Mouse (Mus musculus) hindbrain, embryonic 13.5 days (tissue): ENCODE measurements at regions not wholly inside any gene's neighbourhood (a gene's known extent, or its start where the extent isn't known, plus 50 kb on each side); places are given as distances from the start of the nearest gene placed in this dataset.

Experiments
- ATAC-seq: fragments of 200-750 bp; cut with Nextera tagmentation; 2 replicates; pipeline ENCODE4 v1.8.0; 2017; ENCODE audit warnings: moderate TSS enrichment; ENCODE audit not compliant: low FRiP score
- H3K27ac ChIP-seq: fragments of 300-500 bp; sonication (generic); 2 replicates; pipeline ENCODE4 v1.5.1; 2015; ENCODE audit warnings: inconsistent platforms, mild to moderate bottlenecking, moderate library complexity
- H3K27me3 ChIP-seq: fragments of 300-500 bp; sonication (generic); 2 replicates; pipeline ENCODE4 v1.6.1; 2015; ENCODE audit warnings: mild to moderate bottlenecking, inconsistent platforms
- H3K36me3 ChIP-seq: fragments of 300-500 bp; sonication (generic); 2 replicates; pipeline ENCODE4 v1.6.1; 2015; ENCODE audit warnings: mild to moderate bottlenecking, inconsistent platforms
- H3K4me1 ChIP-seq: fragments of 300-500 bp; sonication (generic); replicated peaks from 2 replicates; pipeline ENCODE4 v1.6.1; 2015; ENCODE audit warnings: inconsistent platforms
- H3K4me2 ChIP-seq: fragments of 300-500 bp; sonication (generic); 2 replicates; pipeline ENCODE4 v1.6.1; 2015; ENCODE audit warnings: inconsistent platforms, mild to moderate bottlenecking, moderate library complexity
- H3K4me3 ChIP-seq: fragments of 300-500 bp; sonication (generic); 2 replicates; pipeline ENCODE4 v1.5.1; 2015; ENCODE audit warnings: mild to moderate bottlenecking, inconsistent platforms
- H3K9ac ChIP-seq: fragments of 300-500 bp; sonication (generic); 2 replicates; pipeline ENCODE4 v1.6.1; 2015; ENCODE audit warnings: mild to moderate bottlenecking, inconsistent platforms
- H3K9me3 ChIP-seq: fragments of 300-500 bp; sonication (generic); 2 replicates; pipeline ENCODE4 v1.6.1; 2016; ENCODE audit warnings: inconsistent platforms
- WGBS: fragments of 180-500 bp; shearing (Covaris S2); methylation state at CpG from one replicate; pipeline ENCODE4 v1.1.7; 2015; 5-methylcytosine and 5-hydroxymethylcytosine counted together

GRCm38 (mm10) chr15:88245496-88246246 is 354.4 kb upstream of the Zdhhc25 start:
- ATAC-seq = no peak

GRCm38 (mm10) chr15:88247974-88248625 is 352.0 kb upstream of the Zdhhc25 start:
- Histone ChIP-seq H3K4me2 (no peak overlapping the region), H3K27ac (no peak overlapping the region), H3K9ac (peak overlapping the region; percentile 49; the same call in 1 of the 2 replicates), H3K9me3 (no peaks in the 10 kb centered on the region), H3K4me3 (no peak overlapping the region), H3K27me3 (peaks cover 17% of the 10 kb centered on the region), H3K36me3 (no peaks in the 10 kb centered on the region), H3K4me1 (peaks cover 22% of the 10 kb centered on the region)
- WGBS = 29% methylated on average over 14 of the region's 14 CpGs
- no peak for ATAC-seq

More at GRCm38 (mm10) chr15:88245496-88246246, 354.4 kb upstream of the Zdhhc25 start:
- Histone ChIP-seq H3K27ac (no peak overlapping the region), H3K4me2 (no peak overlapping the region), H3K4me1 (peaks cover 22% of the 10 kb centered on the region), H3K9me3 (no peaks in the 10 kb centered on the region), H3K36me3 (no peaks in the 10 kb centered on the region), H3K4me3 (no peak overlapping the region), H3K27me3 (peaks cover 17% of the 10 kb centered on the region), H3K9ac (no peak overlapping the region; the same call in 1 of the 2 replicates)
- WGBS = 47% methylated on average over 22 of the region's 22 CpGs

GRCm38 (mm10) chr15:88288051-88288450 is 312.1 kb upstream of the Zdhhc25 start:
- 56% methylated on average over 16 of the region's 16 CpGs for WGBS
- no peak for ATAC-seq
- no peaks in the 10 kb centered on the region for H3K9me3 ChIP-seq
- no peak overlapping the region for H3K9ac ChIP-seq
- H3K4me3 ChIP-seq = no peak overlapping the region
- no peak overlapping the region for H3K27ac ChIP-seq
- peaks cover 16% of the 10 kb centered on the region for H3K4me1 ChIP-seq
- 0 out of 2 replicates have a peak, but pooled peaks cover 3% of the 10 kb centered on the region for H3K27me3 ChIP-seq
- H3K36me3 ChIP-seq = no peaks in the 10 kb centered on the region
- no peak overlapping the region for H3K4me2 ChIP-seq

GRCm38 (mm10) chr15:88288696-88289095 is 311.4 kb upstream of the Zdhhc25 start:
- Histone ChIP-seq H3K27ac (no peak overlapping the region), H3K9ac (no peak overlapping the region), H3K9me3 (no peaks in the 10 kb centered on the region), H3K4me1 (peaks cover 16% of the 10 kb centered on the region), H3K4me2 (no peak overlapping the region), H3K4me3 (no peak overlapping the region), H3K27me3 (0 out of 2 replicates have a peak, but pooled peaks cover 3% of the 10 kb centered on the region), H3K36me3 (no peaks in the 10 kb centered on the region)
- no peak for ATAC-seq
- 63% methylated on average over 3 of the region's 3 CpGs for WGBS

DNA sequence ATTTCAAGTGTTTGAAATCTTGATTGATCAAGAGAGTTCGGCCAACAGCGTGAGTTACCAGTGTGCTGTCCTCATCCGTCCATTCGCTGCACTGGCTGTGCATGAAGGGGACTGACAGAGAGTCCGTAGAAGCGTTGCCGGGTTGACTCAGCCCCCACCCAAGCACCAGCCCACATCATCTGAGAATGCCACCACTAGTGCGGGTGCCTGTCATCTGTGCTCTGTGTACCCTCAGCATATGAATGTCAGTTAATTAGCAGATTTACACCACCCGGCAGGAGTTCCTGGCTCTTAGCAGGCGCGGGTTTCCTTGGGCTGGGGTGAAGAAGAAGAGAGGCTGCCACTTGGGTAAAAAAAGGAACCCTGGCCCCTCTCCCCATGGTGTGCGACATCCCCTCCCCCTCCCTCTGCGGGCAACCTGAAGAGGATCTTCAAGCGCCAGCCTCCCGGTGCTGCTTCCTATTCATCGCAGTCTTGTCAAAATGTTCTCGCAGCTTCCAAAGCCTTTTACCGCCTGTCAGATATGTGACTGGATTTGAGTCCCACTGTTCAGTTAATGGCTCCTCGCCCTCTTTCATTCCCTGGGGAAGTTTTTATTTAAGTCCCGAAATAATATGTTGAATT is 309.2 kb upstream of the Zdhhc25 start:
- Histone ChIP-seq H3K27me3 (0 out of 2 replicates have a peak, but pooled peaks cover 6% of the 10 kb centered on the region), H3K4me3 (peak overlapping the region; percentile 8; the same call in 1 of the 2 replicates), H3K4me1 (peaks cover 16% of the 10 kb centered on the region), H3K27ac (no peak overlapping the region), H3K9me3 (no peaks in the 10 kb centered on the region), H3K4me2 (peak overlapping the region; percentile 46), H3K36me3 (no peaks in the 10 kb centered on the region), H3K9ac (peak overlapping the region; percentile 53)
- WGBS = 18% methylated on average over 20 of the region's 20 CpGs
- no peak for ATAC-seq

DNA sequence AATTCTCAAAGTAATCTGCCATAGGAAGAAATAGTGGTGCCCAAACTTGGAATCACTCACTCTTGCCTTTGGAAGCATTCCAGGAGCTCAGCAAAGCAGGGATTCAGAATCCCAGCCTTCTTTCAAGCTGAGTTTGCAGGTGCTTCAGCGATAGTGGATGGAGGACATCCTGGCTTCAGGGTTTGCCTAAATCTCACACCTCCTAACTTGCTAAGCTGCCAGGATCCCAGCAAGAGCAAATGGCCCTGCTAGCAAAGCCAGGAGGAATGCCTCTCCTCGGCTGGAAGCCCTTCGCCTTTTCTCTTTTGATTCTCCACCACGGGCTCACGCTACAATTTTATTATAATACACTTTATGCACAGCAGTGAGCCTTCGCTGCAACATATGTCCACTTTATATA is 301.0 kb upstream of the Zdhhc25 start:
- H3K4me3 ChIP-seq = no peak overlapping the region
- no peaks in the 10 kb centered on the region for H3K36me3 ChIP-seq
- ATAC-seq = no peak
- no peak overlapping the region for H3K9ac ChIP-seq
- no peak overlapping the region for H3K27ac ChIP-seq
- 0 out of 2 replicates have a peak, but pooled peaks cover 1% of the 10 kb centered on the region for H3K27me3 ChIP-seq
- H3K4me2 ChIP-seq = no peak overlapping the region
- no peaks in the 10 kb centered on the region for H3K9me3 ChIP-seq
- H3K4me1 ChIP-seq = peaks cover 21% of the 10 kb centered on the region
- WGBS = 65% methylated on average over 6 of the region's 6 CpGs

GRCm38 (mm10) chr15:88311158-88311557 is 288.9 kb upstream of the Zdhhc25 start:
- 32% methylated on average over 8 of the region's 8 CpGs for WGBS
- H3K4me2 ChIP-seq = no peak overlapping the region
- H3K4me3 ChIP-seq = no peak overlapping the region
- H3K9me3 ChIP-seq = peaks cover 4% of the 10 kb centered on the region; the same call in 1 of the 2 replicates
- 0 out of 2 replicates have a peak, but pooled peaks cover 6% of the 10 kb centered on the region for H3K27me3 ChIP-seq
- no peak for ATAC-seq
- H3K4me1 ChIP-seq = peaks cover 26% of the 10 kb centered on the region
- no peak overlapping the region for H3K9ac ChIP-seq
- no peaks in the 10 kb centered on the region for H3K36me3 ChIP-seq
- no peak overlapping the region for H3K27ac ChIP-seq

DNA sequence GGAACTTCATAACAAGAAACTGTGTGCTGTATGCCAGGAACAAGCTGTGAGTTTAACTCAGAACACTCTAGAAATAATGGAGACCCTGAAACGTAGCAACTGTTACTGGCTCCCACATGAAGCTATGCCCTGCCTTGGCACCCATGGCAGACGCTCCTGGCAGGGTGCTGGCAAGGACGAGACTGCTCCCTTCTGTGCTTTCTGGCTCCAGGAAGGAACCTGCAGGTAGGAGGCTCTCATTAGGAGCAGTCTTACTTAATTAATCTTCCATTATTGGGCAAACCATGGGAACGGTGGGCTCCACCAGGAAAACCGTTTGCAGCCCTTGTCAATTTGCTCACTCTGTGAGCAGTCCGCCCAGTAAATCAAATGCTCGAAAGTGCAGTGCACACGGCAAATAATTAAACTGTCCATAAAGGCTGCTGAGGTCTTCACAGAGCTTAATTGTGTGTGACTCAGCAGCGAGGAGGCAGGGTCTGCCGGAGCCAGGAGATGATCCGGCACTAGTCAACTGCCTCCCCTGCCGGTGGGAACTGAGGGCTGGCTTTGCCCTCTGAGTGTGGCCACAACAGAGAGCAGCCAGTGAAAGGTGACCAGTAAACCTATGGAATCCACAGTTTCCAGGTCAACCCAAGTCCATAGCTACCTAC is 285.2 kb upstream of the Zdhhc25 start:
- peaks cover 39% of the 10 kb centered on the region for H3K4me1 ChIP-seq
- H3K4me2 ChIP-seq = peak overlapping the region; percentile 26; the same call in 1 of the 2 replicates
- H3K36me3 ChIP-seq = no peaks in the 10 kb centered on the region
- peak overlapping the region; percentile 74 for H3K27ac ChIP-seq
- peak; percentile 65 for ATAC-seq
- 0 out of 2 replicates have a peak, but pooled peaks cover 9% of the 10 kb centered on the region for H3K27me3 ChIP-seq
- 28% methylated on average over 12 of the region's 12 CpGs for WGBS
- H3K9ac ChIP-seq = no peak overlapping the region
- H3K4me3 ChIP-seq = no peak overlapping the region
- no peaks in the 10 kb centered on the region for H3K9me3 ChIP-seq

DNA sequence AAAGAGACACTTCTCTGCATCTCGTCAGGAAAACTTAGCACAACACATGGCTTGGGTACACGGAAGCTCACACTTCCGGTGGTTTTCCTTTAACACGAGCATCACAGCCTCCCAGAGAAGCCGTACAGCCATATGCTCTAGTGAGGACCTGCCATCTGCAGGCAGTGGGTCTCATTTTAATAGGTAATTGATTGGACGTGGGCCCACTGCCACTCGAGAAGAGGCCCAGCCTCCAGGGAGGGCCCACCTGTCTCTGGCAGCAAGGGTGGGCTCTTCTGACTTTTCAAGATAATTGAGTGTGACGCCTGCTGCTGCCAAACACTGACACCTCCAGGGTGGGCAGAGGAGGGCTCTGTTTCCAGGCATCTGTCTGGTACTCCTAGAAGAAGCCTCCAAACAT is 282.1 kb upstream of the Zdhhc25 start:
- peak overlapping the region; percentile 20; the same call in 1 of the 2 replicates for H3K27ac ChIP-seq
- peaks cover 36% of the 10 kb centered on the region for H3K4me1 ChIP-seq
- no peaks in the 10 kb centered on the region for H3K36me3 ChIP-seq
- H3K4me3 ChIP-seq = no peak overlapping the region
- 0 out of 2 replicates have a peak, but pooled peaks have one; percentile 21 for ATAC-seq
- whole genome bisulfite sequencing = 24% methylated on average over 8 of the region's 8 CpGs
- no peak overlapping the region for H3K9ac ChIP-seq
- H3K27me3 ChIP-seq = 0 out of 2 replicates have a peak, but pooled peaks cover 7% of the 10 kb centered on the region
- no peaks in the 10 kb centered on the region for H3K9me3 ChIP-seq
- H3K4me2 ChIP-seq = no peak overlapping the region

- WGBS = 87% methylated on average over 2 of the region's 2 CpGs
- no peak overlapping the region for H3K9ac ChIP-seq
- H3K36me3 ChIP-seq = no peaks in the 10 kb centered on the region
- H3K4me3 ChIP-seq = no peak overlapping the region
- no peak overlapping the region for H3K27ac ChIP-seq
- no peak for ATAC-seq
- 0 out of 2 replicates have a peak, but pooled peaks cover 7% of the 10 kb centered on the region for H3K27me3 ChIP-seq
- no peak overlapping the region for H3K4me2 ChIP-seq
- no peaks in the 10 kb centered on the region for H3K9me3 ChIP-seq
- peaks cover 40% of the 10 kb centered on the region for H3K4me1 ChIP-seq
Measured at GRCm38 (mm10) chr15:88319527-88319926, 280.6 kb upstream of the Zdhhc25 start.

GRCm38 (mm10) chr15:88323584-88324375 is 276.3 kb upstream of the Zdhhc25 start:
- no peak for ATAC-seq
- 55% methylated on average over 16 of the region's 16 CpGs for WGBS
- H3K9ac ChIP-seq = no peak overlapping the region
- no peaks in the 10 kb centered on the region for H3K36me3 ChIP-seq
- no peak overlapping the region for H3K4me3 ChIP-seq
- H3K27me3 ChIP-seq = peaks cover 5% of the 10 kb centered on the region
- peaks cover 13% of the 10 kb centered on the region for H3K4me1 ChIP-seq
- no peak overlapping the region for H3K4me2 ChIP-seq
- peak overlapping the region; percentile 5; the same call in 1 of the 2 replicates for H3K27ac ChIP-seq
- no peaks in the 10 kb centered on the region for H3K9me3 ChIP-seq
